Mouse (Mus musculus) lung, adult 2 months (tissue): Measurements from ENCODE around the gene Rbbp5. TPM values are rescaled to one million over a fixed set of nuclear protein-coding genes. Genes with fewer than 3 reads are reported as not detected.

Source experiments
- DNase-seq: peaks from one replicate; pipeline ENCODE4 v3.0.0; 2022
- H3K4me1 ChIP-seq: fragments of 200-500 bp; 2 replicates; pipeline ENCODE4 v1.6.1; 2011; ENCODE audit warnings: low read length; ENCODE audit not compliant: control insufficient read depth, insufficient read depth
- H3K4me3 ChIP-seq: fragments of 200-500 bp; replicated peaks from 2 replicates; pipeline ENCODE3; 2011; ENCODE audit warnings: low read depth, mild to moderate bottlenecking, control low read depth, low read length; ENCODE audit errors: extremely low read depth
- CTCF ChIP-seq: fragments of 200-500 bp; IDR thresholded peaks from 2 replicates; pipeline ENCODE4 v1.5.1; 2011; ENCODE audit warnings: mild to moderate bottlenecking, low read length, control low read depth; ENCODE audit not compliant: insufficient read depth
- POLR2A ChIP-seq: fragments of 200-500 bp; IDR thresholded peaks from 2 replicates; pipeline ENCODE4 v1.6.1; 2011; ENCODE audit warnings: low read depth, mild to moderate bottlenecking, control low read depth, low read length, borderline replicate concordance; ENCODE audit errors: extremely low read depth
- WGBS: fragments of 180-500 bp; shearing (Covaris S2); methylation state at CpG from one replicate; pipeline ENCODE4 v1.1.7; 2018; 5-methylcytosine and 5-hydroxymethylcytosine counted together
- polyA plus RNA-seq: library from polyadenylated mRNA; depleted of rRNA; stranded (reverse); fragments of >200 nt; gene quantifications from 2 replicates; pipeline ENCODE4 v1.2.3, GENCODE M21; 2012

The Rbbp5 gene
- polyA plus RNA-seq, 1 experiment = 20.8 TPM

GRCm38 (mm10) chr1:132516776-132517175 is 39.6 kb downstream of the Rbbp5 start:
- 90% methylated on average over 11 of the region's 11 CpGs for WGBS
- Histone ChIP-seq H3K4me3 (no peak overlapping the region), H3K4me1 (no peaks in the 10 kb centered on the region)
- TF ChIP-seq CTCF (no peak), POLR2A (no peak)
- DNase-seq = no peak

DNA sequence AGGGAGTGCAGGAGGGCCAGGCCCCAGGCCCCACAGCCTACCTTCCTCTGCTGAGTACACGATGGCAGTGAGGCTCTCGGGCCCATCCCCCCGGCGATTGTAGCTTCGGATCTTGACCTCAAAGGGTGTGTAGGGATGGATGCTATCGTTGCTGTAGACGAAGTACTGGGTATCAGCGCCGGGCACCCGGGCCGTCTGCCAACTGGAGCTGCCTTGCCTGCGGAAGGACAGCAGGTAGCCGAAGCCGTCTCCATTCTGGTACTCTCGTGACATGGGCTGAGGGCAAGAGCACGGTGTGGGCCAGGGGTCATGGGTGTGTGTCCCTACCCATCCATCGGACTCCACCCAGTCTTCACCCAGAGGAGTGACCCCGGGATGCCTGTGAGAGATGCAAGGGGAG is 41.5 kb downstream of the Rbbp5 start:
- TF ChIP-seq CTCF = no peak
- no peak for TF ChIP-seq POLR2A
- H3K4me3 ChIP-seq = no peak overlapping the region
- no peaks in the 10 kb centered on the region for H3K4me1 ChIP-seq
- 77% methylated on average over 18 of the region's 18 CpGs for WGBS
- DNase-seq = no peak

DNA sequence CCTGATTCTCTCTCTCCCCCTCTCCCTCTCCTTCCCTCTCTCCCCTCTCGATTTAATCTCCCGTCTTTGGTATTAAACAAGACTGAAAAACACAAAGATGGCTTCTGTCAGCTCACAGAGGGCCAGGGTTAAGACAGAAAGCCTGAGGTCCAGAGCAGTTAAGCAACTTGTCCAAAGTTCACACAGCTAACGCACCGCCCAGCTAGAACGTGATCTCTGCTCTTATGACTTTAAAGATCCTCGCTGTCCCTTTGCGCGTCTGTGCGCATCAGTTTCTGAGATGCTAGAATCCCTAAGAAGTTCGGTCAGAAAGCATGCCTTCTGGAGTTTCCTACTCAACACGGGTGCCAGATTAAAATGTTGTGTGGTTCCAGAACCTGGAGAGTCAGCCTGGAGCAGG is 42.6 kb downstream of the Rbbp5 start:
- H3K4me3 ChIP-seq = no peak overlapping the region
- DNase-seq = no peak
- no peaks in the 10 kb centered on the region for H3K4me1 ChIP-seq
- 89% methylated on average over 11 of the region's 11 CpGs for WGBS
- TF ChIP-seq CTCF (no peak), POLR2A (no peak)

DNA sequence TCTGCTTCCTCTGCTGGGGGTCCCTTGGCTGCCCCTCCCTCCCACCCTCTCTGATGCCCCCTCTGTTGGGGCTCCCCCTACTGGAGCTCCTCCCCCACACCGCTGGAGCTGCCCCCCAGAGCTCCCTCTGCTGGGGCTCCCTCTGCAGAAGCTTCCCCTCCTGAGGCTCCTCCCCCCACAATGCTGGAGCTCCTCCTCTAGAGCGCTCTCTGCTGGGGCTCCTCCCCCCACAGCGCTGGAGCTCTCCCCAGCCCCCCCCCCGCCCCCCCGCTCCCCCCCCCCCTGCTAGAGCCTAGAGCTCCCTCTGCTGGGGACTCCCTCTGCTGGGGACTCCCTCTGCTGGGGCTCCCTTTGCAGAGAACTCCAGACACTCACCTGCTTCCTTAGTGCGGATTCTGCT is 43.6 kb downstream of the Rbbp5 start:
- WGBS = 17% methylated on average over 2 of the region's 6 CpGs
- DNase-seq = peak; percentile 51
- Histone ChIP-seq H3K4me3 (no peak overlapping the region), H3K4me1 (no peaks in the 10 kb centered on the region)
- TF ChIP-seq CTCF = no peak
- TF ChIP-seq POLR2A = no peak

DNA sequence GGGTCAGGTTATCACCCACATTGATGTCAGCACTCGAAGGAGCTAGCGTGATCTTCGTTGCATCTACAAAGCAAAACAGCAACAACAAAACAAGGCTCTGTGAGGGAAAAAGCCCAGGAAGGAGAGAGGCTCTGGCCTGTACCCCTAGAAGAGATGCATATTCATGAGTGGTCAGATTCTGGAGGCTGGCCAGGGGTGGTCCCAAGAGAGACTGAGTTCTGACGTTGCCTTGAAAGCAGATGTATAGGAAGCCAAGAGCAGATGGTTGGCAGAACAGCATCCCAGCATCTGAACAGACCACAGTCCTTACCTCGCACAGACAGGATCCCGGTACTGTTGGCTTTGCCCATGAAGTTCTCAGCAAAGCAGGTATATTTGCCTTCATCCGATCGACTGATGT is 45.9 kb downstream of the Rbbp5 start:
- no peak overlapping the region for H3K4me3 ChIP-seq
- no peak for DNase-seq
- 79% methylated on average over 8 of the region's 8 CpGs for WGBS
- no peaks in the 10 kb centered on the region for H3K4me1 ChIP-seq
- TF ChIP-seq CTCF = no peak
- TF ChIP-seq POLR2A = no peak

GRCm38 (mm10) chr1:132523920-132524319 is 46.8 kb downstream of the Rbbp5 start:
- WGBS = 18% methylated on average over 4 of the region's 4 CpGs
- peak; percentile 60 for TF ChIP-seq CTCF
- no peak for TF ChIP-seq POLR2A

DNA sequence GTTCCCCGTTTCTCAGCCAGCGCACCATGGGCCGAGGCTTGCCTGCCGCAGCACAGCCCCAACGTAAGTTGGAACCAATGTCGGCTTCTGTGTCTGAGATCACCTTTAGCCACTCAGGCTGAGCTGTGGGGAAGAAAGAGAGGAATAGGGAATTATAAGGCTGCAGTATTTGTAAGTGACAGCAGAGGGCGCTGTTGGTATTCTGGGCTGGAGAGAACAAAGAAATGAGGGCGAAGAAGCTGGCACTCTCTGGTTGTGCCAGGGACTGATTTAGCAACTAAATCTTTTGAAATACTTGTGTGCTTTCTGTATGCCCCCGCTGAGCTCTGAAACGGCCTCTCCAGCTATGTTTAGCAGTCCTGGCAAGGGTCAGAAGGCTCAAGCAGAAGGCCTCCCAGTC is 48.7 kb downstream of the Rbbp5 start:
- WGBS = 3% methylated on average over 10 of the region's 10 CpGs
- Histone ChIP-seq H3K4me1 (no peaks in the 10 kb centered on the region), H3K4me3 (no peak overlapping the region)
- peak; percentile 42 for DNase-seq
- TF ChIP-seq POLR2A = no peak
- peak; percentile 50 for TF ChIP-seq CTCF

More at GRCm38 (mm10) chr1:132523920-132524319, 46.8 kb downstream of the Rbbp5 start:
- no peak overlapping the region for H3K4me3 ChIP-seq
- no peaks in the 10 kb centered on the region for H3K4me1 ChIP-seq
- peak; percentile 23 for DNase-seq

- Histone ChIP-seq H3K4me1 (no peaks in the 10 kb centered on the region), H3K4me3 (no peak overlapping the region)
- no peak for DNase-seq
- TF ChIP-seq CTCF (no peak), POLR2A (no peak)
- 89% methylated on average over 13 of the region's 13 CpGs for WGBS
Observed at GRCm38 (mm10) chr1:132528071-132528470, 50.9 kb downstream of the Rbbp5 start.

DNA sequence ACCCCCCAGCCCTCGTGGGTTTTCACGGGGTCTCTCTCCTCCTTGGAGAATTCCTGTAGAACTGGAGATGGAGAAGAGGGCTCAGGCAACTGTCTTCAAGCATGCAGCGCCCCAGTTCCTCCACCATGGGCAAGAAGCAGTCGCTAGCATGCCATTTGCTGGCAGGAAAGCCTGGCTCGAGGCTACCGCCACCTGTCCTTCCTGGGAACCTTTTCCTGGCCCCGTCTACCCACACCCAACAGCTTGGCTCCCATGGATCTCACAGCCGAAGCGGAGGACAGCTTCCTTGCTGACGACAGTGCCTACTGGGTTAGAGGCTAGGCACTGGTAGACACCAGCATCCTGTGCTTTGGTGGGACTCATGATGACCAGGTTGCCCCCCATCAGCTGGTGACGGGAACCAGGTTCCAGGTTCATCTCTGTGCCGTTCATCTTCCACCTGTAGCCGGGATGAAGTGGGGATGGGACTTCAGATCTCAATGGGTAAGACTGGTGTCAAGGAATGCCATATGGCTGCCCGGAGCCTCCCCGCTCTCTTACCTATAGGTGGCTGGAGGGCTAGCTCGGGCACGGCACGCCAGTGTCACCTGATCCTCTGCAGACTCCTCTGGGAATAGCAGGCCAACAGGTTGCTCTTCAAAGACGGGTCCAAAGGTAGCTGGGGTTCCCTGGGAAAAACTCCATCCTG is 51.6 kb downstream of the Rbbp5 start:
- H3K4me1 ChIP-seq = no peaks in the 10 kb centered on the region
- WGBS = 82% methylated on average over 19 of the region's 19 CpGs
- DNase-seq = no peak

GRCm38 (mm10) chr1:132530631-132531191 is 53.5 kb downstream of the Rbbp5 start:
- WGBS = 23% methylated on average over 5 of the region's 5 CpGs
- TF ChIP-seq CTCF (no peak), POLR2A (no peak)
- Histone ChIP-seq H3K4me1 (no peaks in the 10 kb centered on the region), H3K4me3 (no peak overlapping the region)
- no peak for DNase-seq

More for the DNA sequence above, 51.6 kb downstream of the Rbbp5 start:
- TF ChIP-seq CTCF (no peak), POLR2A (no peak)
- H3K4me3 ChIP-seq = no peak overlapping the region
